Mouse (Mus musculus) brain, embryonic 14.5 days (tissue): Measurements from ENCODE around the gene Ccdc34. TPM values are rescaled to one million over a fixed set of nuclear protein-coding genes. Genes with fewer than 3 reads are reported as not detected.

ENCODE experiments used
- DNase-seq: peaks from one replicate; pipeline ENCODE4 v3.0.0-alpha.2; 2011; ENCODE audit warnings: low read depth
- CTCF ChIP-seq: fragments of 200-500 bp; IDR thresholded peaks from 2 replicates; pipeline ENCODE4 v1.5.1; 2012; ENCODE audit warnings: inconsistent platforms, mild to moderate bottlenecking, moderate library complexity, borderline replicate concordance; ENCODE audit not compliant: insufficient read depth, insufficient read length; ENCODE audit errors: extremely low read depth
- POLR2A ChIP-seq: fragments of 200-500 bp; IDR thresholded peaks from 2 replicates; pipeline ENCODE4 v1.6.1; 2012; ENCODE audit warnings: mild to moderate bottlenecking, inconsistent platforms, borderline replicate concordance; ENCODE audit not compliant: poor library complexity, insufficient read depth, insufficient read length, severe bottlenecking; ENCODE audit errors: extremely low read depth
- polyA plus RNA-seq: library from polyadenylated mRNA; depleted of rRNA; stranded (reverse); fragments of >200 nt; gene quantifications from 2 replicates; pipeline ENCODE4 v1.2.3, GENCODE M21; 2012

Ccdc34 gene
- polyA plus RNA-seq, 1 experiment, result 28.7 TPM

- TF ChIP-seq POLR2A (no peak), CTCF (no peak)
- no peak for DNase-seq
These were observed 32.7 kb upstream of the Ccdc34 start for GRCm38 (mm10) chr2:109984930-109985329.

- TF ChIP-seq POLR2A (no peak), CTCF (no peak)
- DNase-seq, result no peak
These were observed 32.1 kb upstream of the Ccdc34 start for GRCm38 (mm10) chr2:109985560-109985959.

- DNase-seq, result no peak
- no peak for TF ChIP-seq POLR2A
- TF ChIP-seq CTCF, result no peak
These were observed 31.4 kb upstream of the Ccdc34 start for GRCm38 (mm10) chr2:109986036-109986785.

GRCm38 (mm10) chr2:109987946-109988345 is 29.7 kb upstream of the Ccdc34 start:
- TF ChIP-seq POLR2A (no peak), CTCF (no peak)
- no peak for DNase-seq

- peak; percentile 63 for DNase-seq
- TF ChIP-seq POLR2A (no peak), CTCF (no peak)
These were observed 28.4 kb upstream of the Ccdc34 start for GRCm38 (mm10) chr2:109989196-109989595.

GRCm38 (mm10) chr2:109989679-109990473 is 27.7 kb upstream of the Ccdc34 start:
- TF ChIP-seq POLR2A (no peak), CTCF (no peak)
- DNase-seq, result no peak

GRCm38 (mm10) chr2:109991754-109992153 is 25.9 kb upstream of the Ccdc34 start:
- TF ChIP-seq CTCF (no peak), POLR2A (no peak)

GRCm38 (mm10) chr2:109992448-109993073 is 25.1 kb upstream of the Ccdc34 start:
- no peak for DNase-seq
- TF ChIP-seq CTCF (no peak), POLR2A (no peak)

More at GRCm38 (mm10) chr2:109991754-109992153, 25.9 kb upstream of the Ccdc34 start:
- DNase-seq, result no peak

GRCm38 (mm10) chr2:109993404-109993803 is 24.2 kb upstream of the Ccdc34 start:
- TF ChIP-seq POLR2A (no peak), CTCF (no peak)
- DNase-seq, result no peak

- DNase-seq, result no peak
- TF ChIP-seq POLR2A, result no peak
- no peak for TF ChIP-seq CTCF
These were observed 22.6 kb upstream of the Ccdc34 start for GRCm38 (mm10) chr2:109995061-109995460.

GRCm38 (mm10) chr2:109996411-109996810 is 21.2 kb upstream of the Ccdc34 start:
- no peak for DNase-seq
- TF ChIP-seq CTCF (no peak), POLR2A (no peak)

GRCm38 (mm10) chr2:110004668-110005067 is 12.9 kb upstream of the Ccdc34 start:
- no peak for TF ChIP-seq POLR2A
- no peak for TF ChIP-seq CTCF
- DNase-seq, result no peak

GRCm38 (mm10) chr2:110005164-110005563 is 12.5 kb upstream of the Ccdc34 start:
- DNase-seq, result peak; percentile 73
- TF ChIP-seq POLR2A, result no peak
- TF ChIP-seq CTCF, result no peak
